Comparison of ENCODE assay signal across 16 mouse cellular contexts in genomic region chr13:73699714-73700113, GRCm38 (mm10). TPM values are rescaled to one million over a fixed set of nuclear protein-coding genes. Genes with fewer than 3 reads are reported as not detected.
"Had no signal": no experiment of that assay in that cellular context is flagged by ENCODE, and none has a peak within 500 bp of the region (broad histone marks: within the 10 kb centered on the region; RNA-seq: fewer than 3 reads in every experiment).

No protein-coding gene starts in this region.

- H3K27ac ChIP-seq: limb, embryonic 13.5 days; liver, embryonic 15.5 days; midbrain, embryonic 13.5 days had no signal

- H3K36me3 ChIP-seq: limb, embryonic 13.5 days; liver, embryonic 15.5 days; midbrain, embryonic 13.5 days had no signal

- H3K4me2 ChIP-seq: limb, embryonic 13.5 days; liver, embryonic 11.5 days; liver, embryonic 15.5 days; midbrain, embryonic 13.5 days had no signal

- H3K4me3 ChIP-seq: limb, embryonic 13.5 days; liver, embryonic 15.5 days; midbrain, embryonic 13.5 days had no signal

- H3K4me1 ChIP-seq: limb, embryonic 13.5 days; liver, embryonic 15.5 days; midbrain, embryonic 13.5 days had no signal

- H3K9ac ChIP-seq: limb, embryonic 13.5 days; liver, embryonic 15.5 days; midbrain, embryonic 13.5 days had no signal

- ATAC-seq: lung, postnatal 0 days; midbrain, embryonic 13.5 days had no signal

- H3K9me3 ChIP-seq: limb, embryonic 13.5 days; liver, embryonic 15.5 days; midbrain, embryonic 13.5 days had no signal

- DNase-seq: kidney, adult 8-10 months; layer of hippocampus, adult 9-11 months; left cerebral cortex, postnatal 4 days; lung, adult 2 months; lung, postnatal 36 days; spleen, adult 18-20 months had no signal

- H3K27me3 ChIP-seq: liver, embryonic 15.5 days had no signal

RNA-seq across cellular contexts. Expression of gene Slc6a19, which starts 5.0 kb away (rescaled TPM):
- total RNA-seq: left cerebral cortex, postnatal 4 days; megakaryocyte progenitor cell, adult 5-6 weeks had no signal
- polyA plus RNA-seq: lung, postnatal 0 days; stomach, embryonic 14.5 days had no signal

RNA-seq across cellular contexts. Expression of gene Slc6a18, which starts 21.9 kb away (rescaled TPM):
- total RNA-seq: layer of hippocampus, adult 18-20 months; left cerebral cortex, postnatal 4 days; megakaryocyte progenitor cell, adult 5-6 weeks; midbrain, postnatal 0 days had no signal
- polyA plus RNA-seq: limb, embryonic 13.5 days; liver, embryonic 11.5 days; liver, embryonic 15.5 days; lung, adult 2 months; lung, postnatal 0 days; midbrain, embryonic 13.5 days; midbrain, postnatal 0 days; neural tube, embryonic 14.5 days; stomach, embryonic 14.5 days had no signal
